Mouse (Mus musculus) right cerebral cortex, postnatal 25 days (tissue): ENCODE measurements around the gene Sipa1l1.

Experiments used
- DNase-seq: peaks from one replicate; pipeline ENCODE4 v3.0.0; 2022

Gene Sipa1l1

DNA sequence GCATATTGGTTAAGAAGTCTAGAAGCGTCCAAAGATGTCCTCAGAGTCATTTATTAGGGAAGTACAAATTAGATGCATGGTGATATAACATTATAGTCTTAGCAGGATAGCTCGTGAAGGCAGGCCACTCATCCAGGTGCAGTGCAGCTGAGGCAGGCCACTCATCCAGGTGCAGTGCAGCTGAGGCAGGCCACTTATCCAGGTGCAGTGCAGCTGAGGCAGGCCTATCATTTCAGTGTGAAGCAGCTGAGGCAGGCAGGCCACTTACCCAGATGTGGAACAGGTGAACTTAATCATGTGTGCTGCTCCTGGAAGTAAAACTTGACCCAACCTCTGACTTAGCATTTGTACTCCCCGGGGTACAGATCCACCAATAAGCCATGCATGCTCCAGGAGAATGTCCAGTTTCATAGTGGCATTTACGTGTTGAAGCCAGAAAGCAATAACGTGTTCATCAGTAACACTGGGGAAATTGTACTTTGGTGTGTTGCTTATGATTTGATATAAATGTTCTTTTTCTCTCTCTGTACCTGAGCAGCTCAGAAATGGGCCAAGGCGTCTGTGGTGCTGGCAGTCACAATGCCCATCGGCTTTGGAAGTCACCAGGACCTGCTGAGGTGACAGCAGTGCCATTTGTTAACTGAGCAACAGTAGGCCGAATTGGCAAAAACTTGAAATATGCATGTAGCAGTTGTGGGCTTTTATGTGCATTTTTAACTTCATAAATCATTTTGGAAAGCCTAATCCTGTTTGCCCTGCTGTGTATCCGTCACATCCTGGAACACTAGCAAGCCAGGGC, 129.7 kb downstream of the Sipa1l1 start:
- no peak for DNase-seq

DNA sequence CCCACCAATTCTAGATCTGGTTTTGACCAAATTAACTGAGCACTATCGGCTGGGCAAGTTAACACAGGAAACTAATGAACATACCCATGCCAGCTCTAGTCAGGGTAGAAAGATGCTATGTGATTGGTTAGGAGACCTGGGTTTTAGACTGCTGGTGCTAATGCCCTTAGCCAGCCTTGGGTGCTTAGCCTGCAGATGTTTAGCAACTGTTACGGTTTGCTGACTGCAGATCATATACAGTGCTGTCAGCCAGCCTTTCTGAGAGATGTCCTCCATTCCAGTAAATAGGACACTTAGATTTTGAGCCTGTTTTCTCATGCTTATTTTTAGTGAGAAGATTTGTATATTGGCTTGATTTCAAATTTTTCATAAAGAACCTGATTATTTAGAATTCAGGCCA, 135.0 kb downstream of the Sipa1l1 start:
- no peak for DNase-seq

DNA sequence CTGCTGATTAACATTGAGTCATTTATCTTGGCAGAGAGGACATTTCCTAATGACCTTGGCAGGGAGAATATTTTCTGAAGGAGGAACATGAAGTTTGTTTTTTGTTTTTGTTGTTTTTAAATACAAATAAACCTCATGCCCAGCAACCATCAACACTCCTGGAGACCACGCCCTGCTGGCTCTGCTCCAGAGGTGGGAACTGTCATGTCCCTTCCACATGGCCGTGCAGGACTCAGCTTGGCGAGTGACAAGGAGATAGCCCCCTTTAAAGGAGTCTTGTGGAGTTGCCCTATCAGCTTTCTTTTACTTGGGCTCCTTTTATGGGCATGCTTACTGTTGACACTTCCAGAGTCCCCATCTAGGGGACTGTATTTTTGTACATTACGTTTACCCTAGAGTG, 136.9 kb downstream of the Sipa1l1 start:
- DNase-seq: no peak

DNA sequence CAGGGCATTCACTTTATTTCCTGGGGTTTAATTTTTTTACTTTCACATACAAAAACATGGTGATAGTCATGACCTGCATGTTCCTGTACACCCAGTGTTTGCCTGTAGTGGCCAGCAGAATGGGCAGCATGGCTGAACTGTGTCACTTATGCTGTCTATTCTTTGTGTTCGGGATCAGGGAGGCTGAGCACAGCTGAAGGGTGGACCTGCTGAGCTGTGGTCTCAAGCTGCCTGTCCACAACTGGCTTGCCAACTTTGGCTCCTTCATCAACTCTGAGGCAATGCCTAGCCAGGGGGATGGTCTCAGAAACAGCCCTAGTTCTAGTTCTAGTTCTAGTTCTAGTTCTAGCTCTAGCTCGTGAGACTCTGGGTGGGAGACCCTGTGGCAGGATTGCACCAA, 142.5 kb downstream of the Sipa1l1 start:
- DNase-seq: no peak

DNA sequence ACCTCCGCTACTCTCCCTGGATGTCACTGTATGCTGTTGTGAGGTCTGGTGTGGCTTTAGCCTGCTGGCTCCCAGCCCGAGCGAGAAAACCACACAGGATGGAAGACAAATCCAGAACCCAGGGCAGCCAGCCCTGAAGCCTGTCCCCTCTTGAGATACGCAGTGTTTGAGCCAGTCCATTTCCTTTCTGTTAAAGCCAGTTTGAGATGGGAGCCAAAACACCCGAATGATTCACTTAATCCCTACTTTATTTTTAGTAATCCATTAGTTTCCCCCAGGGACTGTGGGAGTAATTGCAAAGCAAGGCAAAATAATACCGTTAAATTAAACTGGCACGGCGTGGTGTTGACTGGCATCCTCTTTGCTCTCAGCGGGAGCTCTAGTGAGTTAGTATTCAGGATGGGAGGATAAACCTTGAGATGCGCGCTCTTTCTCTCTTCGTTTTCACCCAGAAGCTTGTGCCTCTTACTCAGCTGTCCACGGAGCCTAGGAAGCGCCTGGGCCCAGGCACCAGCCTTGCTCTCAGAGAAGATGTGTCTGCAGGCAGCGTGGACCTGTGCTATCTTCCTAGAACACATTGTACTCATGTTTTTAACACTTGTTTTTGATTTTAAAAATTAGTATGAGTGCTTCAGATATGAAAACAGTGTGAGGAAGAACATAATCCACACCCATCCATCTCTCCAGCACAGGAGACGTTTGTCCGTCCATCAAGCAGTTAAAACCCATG, 143.1 kb downstream of the Sipa1l1 start:
- no peak for DNase-seq

DNA sequence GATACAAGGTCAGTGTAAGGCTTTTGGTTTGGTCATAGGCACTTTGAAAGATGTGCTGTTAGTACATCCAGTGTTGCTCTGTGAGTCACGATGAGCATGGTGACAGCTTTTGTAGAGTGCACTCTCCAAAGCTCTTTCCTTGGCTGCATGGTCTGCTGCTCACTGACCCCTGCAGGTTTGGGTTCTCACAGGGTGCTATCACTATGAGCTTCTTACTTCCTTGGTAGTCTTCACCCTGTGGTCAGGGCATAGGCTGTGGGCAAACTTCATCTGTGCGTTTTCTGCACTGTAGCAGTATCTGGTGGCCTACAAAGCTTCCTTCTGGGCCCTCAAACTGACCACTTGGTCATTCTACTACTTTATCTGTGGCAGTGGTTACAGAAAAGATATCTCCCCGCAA, 144.0 kb downstream of the Sipa1l1 start:
- no peak for DNase-seq

DNA sequence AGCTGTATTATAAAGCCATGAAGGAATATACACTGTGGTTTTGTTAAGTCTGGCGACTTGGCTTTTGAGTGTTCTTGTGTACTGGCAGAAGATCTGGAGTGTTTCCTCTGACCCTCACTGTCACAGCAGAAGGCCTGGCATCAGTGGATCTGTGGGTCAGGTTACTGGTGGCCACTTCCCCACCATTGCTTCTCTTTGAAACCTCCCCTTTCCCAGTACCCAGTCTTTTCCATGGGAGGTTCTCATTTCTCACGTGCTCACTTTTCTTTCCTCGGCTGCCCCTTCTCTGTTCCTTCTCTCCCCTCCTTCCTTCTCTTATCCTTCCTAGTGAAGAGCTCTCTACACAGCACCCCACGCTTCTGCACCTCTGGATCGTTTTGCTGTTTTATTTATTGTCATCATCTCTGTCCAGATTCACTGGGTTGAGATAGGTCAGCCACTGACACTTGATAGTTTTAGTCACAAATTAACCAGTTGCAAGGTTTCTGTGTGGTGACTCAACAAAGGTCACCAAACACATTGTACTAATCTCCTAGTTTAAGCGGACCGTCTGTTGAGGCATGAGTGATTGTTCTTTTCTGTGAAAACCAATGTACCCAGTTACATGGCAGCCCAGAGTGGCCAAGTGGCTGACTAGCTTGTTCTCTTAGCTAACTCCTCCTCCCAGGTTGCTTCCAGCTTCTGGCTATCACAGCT, 150.5 kb downstream of the Sipa1l1 start:
- no peak for DNase-seq

DNA sequence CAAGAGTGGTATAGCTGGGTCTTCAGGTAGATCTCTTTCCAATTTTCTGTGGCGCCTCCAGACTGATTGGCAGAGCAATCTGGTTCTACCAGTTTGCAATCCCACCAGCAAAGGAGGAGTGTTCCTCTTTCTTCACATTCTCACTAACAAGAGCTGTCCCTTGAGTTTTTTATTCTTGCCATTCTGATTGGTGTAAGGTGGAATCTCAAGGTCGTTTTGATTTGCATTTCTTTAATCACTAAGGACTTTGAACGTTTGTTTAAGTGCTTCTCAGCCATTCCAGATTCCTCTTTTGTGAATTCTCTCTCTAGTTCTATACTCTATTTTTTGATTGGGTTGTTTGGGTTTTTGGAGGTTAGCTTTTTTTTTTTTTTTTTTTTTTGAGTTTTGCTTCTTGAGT, 151.1 kb downstream of the Sipa1l1 start:
- no peak for DNase-seq

DNA sequence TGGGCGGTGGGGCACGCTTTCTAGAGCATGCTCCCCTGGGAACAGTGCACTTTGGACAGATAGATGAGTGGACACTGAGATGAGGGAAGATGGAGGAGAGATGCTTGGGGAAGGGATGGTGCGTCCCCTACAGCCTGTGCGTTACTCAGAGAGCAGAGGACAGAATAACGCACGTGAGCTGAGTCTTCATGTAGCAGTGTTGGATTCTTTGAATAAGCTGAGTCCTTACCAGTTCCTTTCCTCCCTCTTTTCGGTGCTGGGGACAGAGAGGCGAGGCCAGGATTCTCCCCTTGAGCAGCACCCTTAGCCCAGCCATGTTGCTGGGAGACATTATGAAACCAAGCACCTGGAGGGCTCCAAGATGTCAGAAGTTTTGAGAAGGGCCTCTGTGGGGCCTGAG, 152.3 kb downstream of the Sipa1l1 start:
- DNase-seq: no peak

DNA sequence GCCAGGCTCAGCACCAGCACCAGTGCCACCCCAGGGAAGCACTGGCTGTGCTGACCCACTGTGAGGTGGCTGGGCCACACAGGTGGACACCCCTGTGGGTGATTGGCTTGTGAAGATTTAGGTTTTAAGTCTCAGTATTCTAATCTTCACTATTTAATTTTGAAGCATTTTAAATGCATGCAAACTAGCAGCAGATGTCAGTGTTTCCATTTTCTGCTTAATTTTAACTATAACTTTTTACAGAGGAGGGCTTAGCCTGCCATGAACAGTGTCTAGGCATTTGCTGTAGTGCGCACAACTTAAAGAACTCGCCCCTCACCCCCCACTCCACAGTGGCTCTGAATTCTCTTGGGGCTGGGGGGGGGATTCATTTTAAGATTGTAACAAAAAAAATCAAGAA, 152.7 kb downstream of the Sipa1l1 start:
- DNase-seq: no peak

DNA sequence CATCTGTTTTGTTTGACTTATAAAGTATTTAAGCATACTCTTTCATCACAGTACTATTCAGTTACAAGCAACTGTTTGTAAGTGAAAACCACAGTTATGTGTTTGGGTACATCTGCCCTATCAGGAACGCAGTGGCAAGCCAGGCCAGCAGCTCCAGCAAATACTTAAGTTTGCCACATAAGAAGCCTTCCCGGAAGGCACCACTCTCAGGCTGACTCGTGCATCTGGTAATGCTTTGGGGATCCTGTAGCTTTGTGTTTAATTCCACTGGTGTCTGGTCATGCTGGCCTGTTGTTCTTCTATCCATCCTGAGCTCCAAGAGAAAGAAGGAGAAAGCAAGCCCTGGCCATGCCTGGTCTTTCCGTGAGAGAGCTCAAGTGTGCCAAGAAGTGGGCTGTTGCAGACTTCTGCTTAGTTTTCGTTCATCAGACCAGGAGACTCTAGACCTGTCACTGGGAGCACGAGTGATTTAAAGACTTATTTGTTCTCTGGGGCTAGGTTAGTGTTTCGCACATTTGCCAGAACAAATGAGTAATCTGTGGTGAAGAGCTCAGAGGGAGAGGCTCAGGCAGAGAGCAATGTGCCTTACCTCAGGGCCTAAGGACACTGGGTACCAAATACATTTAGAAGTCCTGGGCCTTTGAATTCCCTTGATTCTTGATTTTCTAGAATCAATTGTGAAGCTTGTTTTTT, 153.8 kb downstream of the Sipa1l1 start:
- DNase-seq: no peak

DNA sequence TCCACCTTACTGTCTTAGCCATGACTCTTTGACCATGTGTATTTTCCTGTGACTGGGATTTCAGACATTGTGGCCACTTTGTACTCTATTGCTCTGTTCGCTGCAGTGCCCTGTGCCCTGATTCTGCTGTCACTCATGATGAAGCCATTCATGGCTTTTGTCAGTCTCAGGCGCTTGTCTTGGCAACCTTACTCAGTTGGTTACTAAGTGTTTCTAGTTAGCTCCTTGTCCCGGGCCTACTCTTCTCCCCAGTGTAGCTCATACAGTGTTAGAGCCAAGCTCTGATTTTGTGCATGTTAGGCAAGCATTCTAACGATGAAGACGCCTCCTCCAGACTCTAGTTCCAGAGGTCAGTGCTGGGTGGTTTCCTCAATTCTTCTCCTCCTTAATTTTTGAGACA, 155.5 kb downstream of the Sipa1l1 start:
- DNase-seq: no peak

DNA sequence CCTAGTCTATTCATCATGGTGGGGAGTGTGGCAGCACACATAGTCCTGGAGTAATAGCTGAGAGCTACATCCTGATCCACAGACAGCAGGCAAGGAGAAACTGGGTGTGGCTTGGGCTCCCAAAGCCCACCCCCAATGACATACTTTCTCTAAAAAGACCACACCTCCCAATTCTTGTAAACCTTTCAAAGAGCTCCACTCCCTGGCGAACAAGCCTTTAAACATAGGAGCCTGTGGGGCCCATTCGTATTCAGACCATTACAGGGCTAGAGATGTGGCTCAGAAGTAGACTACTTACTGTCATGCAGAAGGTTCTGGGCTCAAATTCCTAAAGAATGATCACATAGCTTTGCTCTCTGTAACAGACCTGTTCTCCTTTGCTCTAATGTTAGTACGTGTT, 156.4 kb downstream of the Sipa1l1 start:
- DNase-seq: no peak

DNA sequence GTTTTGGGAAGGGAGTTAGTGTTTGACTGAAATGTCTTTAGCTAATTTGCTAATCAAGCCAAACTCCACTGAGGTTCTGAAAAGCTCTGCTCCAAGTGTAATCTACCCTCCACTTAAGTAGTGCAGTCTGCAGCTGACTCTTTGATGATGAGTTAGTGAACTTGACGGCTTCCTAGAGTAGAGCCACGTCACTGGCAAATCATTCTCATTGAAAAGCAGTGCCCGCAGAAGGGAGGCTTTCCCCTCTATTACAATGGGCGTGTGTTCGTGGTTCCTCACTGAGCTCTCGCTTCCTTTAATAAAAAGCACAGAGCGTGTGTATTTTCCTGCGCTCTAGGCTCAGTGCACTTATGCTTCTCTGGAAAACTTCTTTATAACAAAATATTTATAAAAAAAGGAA, 157.3 kb downstream of the Sipa1l1 start:
- DNase-seq: no peak

DNA sequence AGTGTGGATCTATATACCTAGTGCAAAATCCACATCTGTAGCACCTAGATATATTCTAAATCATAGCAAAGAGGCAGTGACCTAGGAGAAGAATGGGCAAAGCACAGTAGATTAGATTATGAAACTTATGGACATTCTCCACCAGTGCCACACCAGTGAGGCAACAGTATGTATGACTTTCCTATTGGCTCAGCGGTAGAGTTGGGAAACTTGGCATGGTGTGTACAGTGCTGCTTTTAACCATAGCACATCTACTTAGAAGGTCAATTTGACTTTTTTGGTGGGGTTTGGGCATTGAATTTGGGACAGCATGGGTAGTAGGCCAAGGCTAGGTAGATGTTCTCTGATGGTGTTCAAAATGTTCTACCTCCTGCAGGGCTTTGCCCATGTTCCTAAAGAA, 159.0 kb downstream of the Sipa1l1 start:
- no peak for DNase-seq

DNA sequence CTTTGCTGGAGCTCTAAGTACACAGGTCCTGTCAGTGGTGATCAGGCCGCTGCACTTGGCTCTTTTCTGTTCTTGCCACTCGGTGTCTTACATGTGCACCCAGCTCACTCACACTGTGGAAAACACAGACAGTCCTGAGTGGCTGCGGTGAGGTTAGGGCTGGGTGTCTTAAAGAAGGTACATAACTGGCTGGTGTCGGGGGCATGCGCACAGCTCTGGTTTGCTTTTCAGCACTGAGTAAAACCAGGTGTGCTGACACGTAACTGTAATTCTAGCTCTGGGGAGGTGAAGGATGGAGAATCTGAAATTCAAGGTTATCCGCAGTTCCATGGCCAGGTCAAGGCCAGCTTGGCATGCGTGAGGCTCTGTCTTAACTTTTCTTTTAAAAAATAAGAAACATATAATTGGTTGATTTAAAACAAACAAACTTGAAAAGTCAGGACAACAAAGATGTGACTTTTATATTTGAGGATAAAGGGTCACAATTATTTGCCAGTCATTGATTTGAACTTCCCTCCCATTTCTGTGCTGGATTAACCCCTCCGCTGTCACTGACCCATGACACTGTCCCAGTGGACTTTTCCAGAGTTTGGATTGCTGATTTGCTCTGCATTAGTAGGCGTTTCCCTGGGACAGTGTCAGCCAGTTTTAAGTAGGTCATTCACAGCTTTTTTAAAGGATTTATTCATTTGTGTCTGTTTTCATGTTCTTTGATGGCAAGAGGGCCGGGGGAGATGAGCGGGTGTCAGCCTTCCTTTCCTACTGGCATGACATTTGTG, 163.9 kb downstream of the Sipa1l1 start:
- DNase-seq: no peak

DNA sequence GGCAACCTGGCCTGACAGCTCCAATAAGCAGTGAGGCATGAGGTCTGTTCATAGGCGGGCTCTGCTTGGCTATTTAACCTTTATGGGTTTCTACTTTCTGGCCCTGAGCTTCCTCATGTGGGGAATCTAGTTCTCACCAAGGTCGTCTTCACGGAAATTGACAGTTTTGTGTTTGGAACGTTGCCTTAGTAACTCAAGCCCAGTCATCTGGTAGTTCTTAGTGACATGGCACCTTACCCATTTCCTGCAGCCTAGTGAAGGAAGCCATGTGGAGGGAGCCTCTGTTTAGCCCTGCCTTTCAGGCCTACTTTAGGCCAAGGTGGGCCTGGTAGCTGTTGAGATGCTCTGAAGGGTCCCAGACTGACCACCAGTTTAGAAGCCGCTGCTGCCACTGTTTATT, 164.9 kb downstream of the Sipa1l1 start:
- no peak for DNase-seq

DNA sequence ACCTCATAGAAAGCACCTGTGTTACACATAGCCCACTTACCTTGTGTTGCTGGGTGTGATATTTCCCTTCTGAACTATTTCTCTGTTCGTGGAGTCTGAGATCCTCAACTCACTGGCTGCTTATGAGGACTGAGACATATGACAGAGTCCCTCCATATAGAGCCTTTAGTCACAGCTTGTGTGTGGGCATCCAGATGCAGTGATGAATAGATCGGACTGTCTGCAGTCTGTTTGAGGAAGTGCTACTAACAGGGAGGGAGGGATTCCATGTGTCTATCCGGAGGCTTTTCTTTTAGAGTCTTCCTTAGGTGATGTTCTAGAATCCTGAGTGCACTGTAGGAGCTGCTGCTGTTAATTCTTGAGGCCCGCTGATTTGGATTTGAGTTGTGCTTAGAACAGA, 165.4 kb downstream of the Sipa1l1 start:
- no peak for DNase-seq

DNA sequence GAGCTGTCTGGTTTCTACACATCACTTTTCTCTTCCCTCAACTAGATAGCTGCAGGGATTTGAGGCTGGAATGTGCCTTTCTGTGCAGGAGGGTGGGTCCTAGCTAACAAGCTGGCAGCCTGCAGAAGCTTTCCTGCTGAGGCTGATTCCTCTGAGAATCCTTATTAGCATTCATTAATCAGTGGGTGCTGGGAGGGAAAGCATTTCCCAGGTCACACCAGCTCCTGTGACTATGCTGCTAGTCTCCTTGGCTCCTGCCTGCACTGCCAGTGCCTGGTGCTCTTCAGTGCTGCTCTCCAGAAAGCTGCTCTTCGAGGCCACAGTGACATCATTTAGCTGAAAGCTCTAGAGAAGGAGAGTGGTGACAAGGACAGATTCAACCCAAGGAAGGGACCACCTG, 166.0 kb downstream of the Sipa1l1 start:
- DNase-seq: no peak

DNA sequence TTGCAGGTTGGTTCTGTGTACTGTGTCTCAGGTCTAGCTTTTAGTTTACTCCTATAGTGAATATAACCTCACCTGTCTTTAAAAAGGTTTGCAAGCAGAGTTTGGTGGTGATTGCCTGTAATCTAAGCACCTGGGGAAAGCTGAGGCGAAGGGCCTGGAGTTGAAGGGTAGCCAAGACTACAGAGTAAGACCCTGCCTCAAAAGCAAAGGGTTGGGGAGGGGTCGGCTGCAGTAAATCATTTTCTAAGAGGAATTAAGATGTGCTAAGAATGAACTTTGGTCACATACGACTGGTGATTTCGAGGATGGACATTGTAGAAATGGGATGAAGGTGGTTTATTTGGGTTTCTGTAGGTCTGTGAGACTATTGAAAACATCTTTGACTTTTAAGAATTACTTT, 169.4 kb downstream of the Sipa1l1 start:
- DNase-seq: no peak

DNA sequence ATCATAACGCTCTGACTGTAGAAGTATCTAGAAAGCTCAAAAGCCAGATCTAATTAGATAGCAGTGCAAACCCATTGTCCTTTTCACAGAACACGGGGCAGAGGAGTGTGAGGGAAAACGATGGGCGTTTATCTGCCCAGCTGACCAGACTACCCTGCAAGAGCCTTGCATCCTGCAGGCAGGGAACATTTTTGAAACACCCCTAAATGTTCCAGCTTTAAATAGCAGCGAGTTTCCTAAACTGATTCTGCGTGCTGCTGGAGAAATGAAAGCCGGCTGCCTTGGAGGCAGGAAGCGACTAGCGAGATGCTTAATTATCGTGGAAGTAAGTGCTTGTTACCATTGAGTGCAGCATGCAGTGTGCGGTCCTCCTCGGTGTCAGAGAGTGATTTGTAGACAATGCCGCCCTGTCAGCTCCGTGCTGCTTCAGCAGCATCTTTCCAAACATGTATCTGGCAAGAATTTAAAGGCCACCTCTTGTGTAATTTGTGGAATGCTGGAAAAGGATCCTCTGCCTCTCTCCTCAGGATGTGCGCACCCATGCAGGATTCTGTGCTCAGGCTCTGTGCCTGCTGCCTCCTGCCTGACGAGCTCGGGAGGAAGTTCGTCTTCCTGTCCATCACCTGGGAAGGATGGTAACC, 170.2 kb downstream of the Sipa1l1 start:
- peak; percentile 56 for DNase-seq
